Mouse (Mus musculus) cerebellum, postnatal 36 days (tissue): Measurements from ENCODE around the gene Lmnb2.

Experiments
- DNase-seq, 2 experiments: peaks; one replicate each; pipeline ENCODE4 v3.0.0; 2021 to 2022; ENCODE audit warnings: mixed read lengths in 2 of 2

The Lmnb2 gene

GRCm38 (mm10) chr10:80944231-80944630 lies 26.2 kb upstream of the Lmnb2 start:
- DNase-seq = no peak

- DNase-seq = no peak
Measured at GRCm38 (mm10) chr10:80943701-80944100, 25.7 kb upstream of the Lmnb2 start.

- DNase-seq = no peak
Measured at GRCm38 (mm10) chr10:80942919-80943318, 24.9 kb upstream of the Lmnb2 start.

GRCm38 (mm10) chr10:80940988-80941347 lies 22.9 kb upstream of the Lmnb2 start:
- no peak for DNase-seq

- no peak for DNase-seq
Measured at GRCm38 (mm10) chr10:80940320-80940987, 22.4 kb upstream of the Lmnb2 start.

GRCm38 (mm10) chr10:80939671-80940070 lies 21.6 kb upstream of the Lmnb2 start:
- DNase-seq = peak; percentile 72 to 77

- DNase-seq = no peak
Measured at GRCm38 (mm10) chr10:80938831-80939550, 20.9 kb upstream of the Lmnb2 start.

- peak in 1 of 2 experiments; percentile 43 for DNase-seq
Measured at GRCm38 (mm10) chr10:80937646-80938045, 19.6 kb upstream of the Lmnb2 start.

GRCm38 (mm10) chr10:80936810-80937164 lies 18.7 kb upstream of the Lmnb2 start:
- no peak for DNase-seq

GRCm38 (mm10) chr10:80936135-80936809 lies 18.2 kb upstream of the Lmnb2 start:
- peak; percentile 58 to 72 for DNase-seq

- DNase-seq = no peak
Measured at GRCm38 (mm10) chr10:80935698-80936097, 17.7 kb upstream of the Lmnb2 start.

GRCm38 (mm10) chr10:80935241-80935640 lies 17.2 kb upstream of the Lmnb2 start:
- DNase-seq = no peak

GRCm38 (mm10) chr10:80934136-80934985 lies 16.3 kb upstream of the Lmnb2 start:
- DNase-seq = no peak

- no peak for DNase-seq
Measured at GRCm38 (mm10) chr10:80933421-80933979, 15.5 kb upstream of the Lmnb2 start.

GRCm38 (mm10) chr10:80932700-80933420 lies 14.8 kb upstream of the Lmnb2 start:
- DNase-seq = no peak

- DNase-seq = no peak
Measured at GRCm38 (mm10) chr10:80932206-80932605, 14.2 kb upstream of the Lmnb2 start.

GRCm38 (mm10) chr10:80931695-80932094 lies 13.7 kb upstream of the Lmnb2 start:
- DNase-seq = no peak

GRCm38 (mm10) chr10:80931153-80931671 lies 13.2 kb upstream of the Lmnb2 start:
- peak; percentile 47 to 50 for DNase-seq

- DNase-seq = peak; percentile 55 to 69
Measured at GRCm38 (mm10) chr10:80930361-80931152, 12.5 kb upstream of the Lmnb2 start.

- DNase-seq = peak; percentile 98 to 99
Measured at GRCm38 (mm10) chr10:80929299-80930226, 11.5 kb upstream of the Lmnb2 start, which contains the start of gene Gadd45b. TSS of gene Gadd45b (plus strand) at chr10:80930073.
